In genomic region chr3:58122456-58123359, GRCm38 (mm10) we compare ENCODE assay signal across 1 mouse cellular context.
A peak's percentile ranks its signal among the peaks of the same experiment; 100 is the strongest.
TF ChIP-seq lines count a peak whose summit lies in the region.

No protein-coding gene starts in this region.

TF ChIP-seq in CH12.LX, 34 proteins besides CTCF, POLR2A, EP300 and RAD21 (continued from another document):
- TF ChIP-seq MYC (IDR thresholded peaks at IDR 0.05; ENCODE audit: low read depth, low read length): peak; percentile 74
- TF ChIP-seq PAX5 (IDR thresholded peaks at IDR 0.05; ENCODE audit: low read length): no peak
- TF ChIP-seq ZKSCAN1 (IDR thresholded peaks at IDR 0.05; ENCODE audit: borderline replicate concordance, low read depth, low read length): no peak
- TF ChIP-seq JUN (IDR thresholded peaks at IDR 0.05; ENCODE audit: insufficient read depth, low read depth, low read length): no peak
- TF ChIP-seq SIN3A (IDR thresholded peaks at IDR 0.05; ENCODE audit: low read length): 0 out of 2 replicates have a peak, but pooled peaks have one; percentile 41
TF ChIP-seq in CH12.LX: peak in this region for 15.
